Mouse (Mus musculus) liver, embryonic 16.5 days (tissue): ENCODE measurements around the gene Lamc3. TPM values are rescaled to one million over a fixed set of nuclear protein-coding genes. Genes with fewer than 3 reads are reported as not detected.
"Not testable (repeated sequence)": the region's sequence is repeated elsewhere in the genome, so short reads cannot be mapped to it uniquely, and the experiment has no call there.

ENCODE experiments used
- ATAC-seq: fragments of 200-750 bp; cut with Nextera tagmentation; 2 replicates; pipeline ENCODE4 v1.8.0; 2017; ENCODE audit warnings: low read depth, mild to moderate bottlenecking, moderate number of reproducible peaks, moderate library complexity
- H3K27ac ChIP-seq: fragments of 300-500 bp; sonication (generic); 2 replicates; pipeline ENCODE4 v1.5.1; 2014; ENCODE audit warnings: mild to moderate bottlenecking, low read length
- H3K27me3 ChIP-seq: fragments of 300-500 bp; sonication (generic); 2 replicates; pipeline ENCODE4 v1.6.1; 2014; ENCODE audit warnings: low read depth, low read length, mixed read lengths; ENCODE audit not compliant: control insufficient read depth, insufficient read depth
- H3K36me3 ChIP-seq: fragments of 300-500 bp; sonication (generic); 2 replicates; pipeline ENCODE4 v1.6.1; 2014; ENCODE audit warnings: mild to moderate bottlenecking; ENCODE audit not compliant: control insufficient read depth, insufficient read depth
- H3K4me1 ChIP-seq: fragments of 300-500 bp; sonication (generic); 2 replicates; pipeline ENCODE4 v1.6.1; 2014; ENCODE audit warnings: low read depth, low read length, mixed read lengths; ENCODE audit not compliant: control insufficient read depth
- H3K4me2 ChIP-seq: fragments of 300-500 bp; sonication (generic); 2 replicates; pipeline ENCODE4 v1.6.1; 2014; ENCODE audit warnings: low read depth, low read length, mixed read lengths
- H3K4me3 ChIP-seq: fragments of 300-500 bp; sonication (generic); 2 replicates; pipeline ENCODE4 v1.5.1; 2014; ENCODE audit warnings: low read depth, mild to moderate bottlenecking, low read length
- H3K9ac ChIP-seq: fragments of 300-500 bp; sonication (generic); 2 replicates; pipeline ENCODE4 v1.6.1; 2014; ENCODE audit warnings: low read depth, low read length
- H3K9me3 ChIP-seq: fragments of 300-500 bp; sonication (generic); replicated peaks from 2 replicates; pipeline ENCODE4 v1.6.1; 2016; ENCODE audit warnings: low read length; ENCODE audit not compliant: control insufficient read depth
- WGBS: fragments of 180-500 bp; shearing (Covaris S2); extraction: QIAGEN DNeasy Blood & Tissue Kit; methylation state at CpG from one replicate; pipeline ENCODE4 v1.1.7; 2014; ENCODE audit not compliant: insufficient replicate concordance; 5-methylcytosine and 5-hydroxymethylcytosine counted together
- polyA plus RNA-seq: library from polyadenylated mRNA; unstranded; fragments of >200 nt; fragmentation: Nextera tagmentation; extraction: Ambion mirVana; gene quantifications from 2 replicates; pipeline ENCODE4 v1.2.1, GENCODE M21; 2015

The Lamc3 gene
- polyA plus RNA-seq, 1 experiment from 2014 or later = 0.15 TPM

GRCm38 (mm10) chr2:31906407-31906806 is 19.3 kb downstream of the Lamc3 start:
- Histone ChIP-seq H3K9ac (no peak overlapping the region), H3K4me3 (no peak overlapping the region), H3K27ac (no peak overlapping the region), H3K9me3 (no peaks in the 10 kb centered on the region), H3K4me1 (no peaks in the 10 kb centered on the region), H3K36me3 (no peaks in the 10 kb centered on the region), H3K4me2 (no peak overlapping the region), H3K27me3 (no peaks in the 10 kb centered on the region)
- WGBS = 58% methylated on average over 9 of the region's 9 CpGs
- no peak for ATAC-seq

GRCm38 (mm10) chr2:31912575-31912974 is 25.5 kb downstream of the Lamc3 start:
- Histone ChIP-seq H3K27me3 (no peaks in the 10 kb centered on the region), H3K4me3 (no peak overlapping the region), H3K4me1 (no peaks in the 10 kb centered on the region), H3K9me3 (no peaks in the 10 kb centered on the region), H3K27ac (no peak overlapping the region), H3K4me2 (no peak overlapping the region), H3K9ac (no peak overlapping the region), H3K36me3 (no peaks in the 10 kb centered on the region)
- ATAC-seq = no peak
- WGBS = 55% methylated on average over 4 of the region's 4 CpGs

- not testable (repeated sequence) for H3K4me2 ChIP-seq, H3K4me1 ChIP-seq, H3K4me3 ChIP-seq, H3K27me3 ChIP-seq, H3K27ac ChIP-seq, ATAC-seq, H3K9me3 ChIP-seq, H3K36me3 ChIP-seq, H3K9ac ChIP-seq
Measured at GRCm38 (mm10) chr2:31914213-31914612, 27.1 kb downstream of the Lamc3 start.

- no peak overlapping the region for H3K4me3 ChIP-seq
- no peak overlapping the region for H3K27ac ChIP-seq
- H3K9ac ChIP-seq = no peak overlapping the region
- H3K27me3 ChIP-seq = no peaks in the 10 kb centered on the region
- H3K36me3 ChIP-seq = no peaks in the 10 kb centered on the region
- H3K9me3 ChIP-seq = no peaks in the 10 kb centered on the region
- ATAC-seq = no peak
- H3K4me1 ChIP-seq = no peaks in the 10 kb centered on the region
- H3K4me2 ChIP-seq = no peak overlapping the region
- WGBS = 19% methylated on average over 4 of the region's 4 CpGs
Measured at GRCm38 (mm10) chr2:31915112-31915511, 28.0 kb downstream of the Lamc3 start.

GRCm38 (mm10) chr2:31917636-31918035 is 30.5 kb downstream of the Lamc3 start:
- Histone ChIP-seq H3K4me2 (no peak overlapping the region), H3K36me3 (no peaks in the 10 kb centered on the region), H3K27me3 (no peaks in the 10 kb centered on the region; the same call in 1 of the 2 replicates), H3K9ac (no peak overlapping the region), H3K4me3 (no peak overlapping the region), H3K27ac (no peak overlapping the region), H3K9me3 (no peaks in the 10 kb centered on the region), H3K4me1 (no peaks in the 10 kb centered on the region)
- 22% methylated on average over 4 of the region's 4 CpGs for WGBS
- ATAC-seq = no peak

GRCm38 (mm10) chr2:31923645-31924044 is 36.6 kb downstream of the Lamc3 start:
- Histone ChIP-seq H3K4me2 (no peak overlapping the region), H3K9ac (no peak overlapping the region), H3K27ac (no peak overlapping the region), H3K36me3 (no peaks in the 10 kb centered on the region), H3K4me1 (no peaks in the 10 kb centered on the region), H3K9me3 (no peaks in the 10 kb centered on the region), H3K27me3 (no peaks in the 10 kb centered on the region; the same call in 1 of the 2 replicates), H3K4me3 (no peak overlapping the region)
- 52% methylated on average over 4 of the region's 4 CpGs for WGBS
- no peak for ATAC-seq

GRCm38 (mm10) chr2:31924811-31925210 is 37.7 kb downstream of the Lamc3 start:
- Histone ChIP-seq H3K9ac (no peak overlapping the region), H3K9me3 (no peaks in the 10 kb centered on the region), H3K4me1 (no peaks in the 10 kb centered on the region), H3K4me2 (no peak overlapping the region), H3K27me3 (no peaks in the 10 kb centered on the region; the same call in 1 of the 2 replicates), H3K36me3 (no peaks in the 10 kb centered on the region), H3K4me3 (no peak overlapping the region), H3K27ac (no peak overlapping the region)
- ATAC-seq = no peak
- 22% methylated on average over 9 of the region's 9 CpGs for WGBS

GRCm38 (mm10) chr2:31925936-31926335 is 38.8 kb downstream of the Lamc3 start:
- Histone ChIP-seq H3K4me3 (no peak overlapping the region), H3K9me3 (no peaks in the 10 kb centered on the region), H3K27ac (no peak overlapping the region), H3K27me3 (no peaks in the 10 kb centered on the region; the same call in 1 of the 2 replicates), H3K9ac (no peak overlapping the region), H3K36me3 (no peaks in the 10 kb centered on the region), H3K4me2 (no peak overlapping the region), H3K4me1 (no peaks in the 10 kb centered on the region)
- 41% methylated on average over 4 of the region's 4 CpGs for WGBS
- ATAC-seq = no peak

GRCm38 (mm10) chr2:31929664-31930063 is 42.6 kb downstream of the Lamc3 start:
- Histone ChIP-seq H3K27me3 (no peaks in the 10 kb centered on the region), H3K4me2 (no peak overlapping the region), H3K9me3 (no peaks in the 10 kb centered on the region), H3K27ac (no peak overlapping the region), H3K36me3 (no peaks in the 10 kb centered on the region), H3K9ac (no peak overlapping the region), H3K4me1 (no peaks in the 10 kb centered on the region), H3K4me3 (no peak overlapping the region)
- 36% methylated on average over 3 of the region's 3 CpGs for WGBS
- ATAC-seq = no peak

GRCm38 (mm10) chr2:31934551-31934950 is 47.5 kb downstream of the Lamc3 start:
- Histone ChIP-seq H3K4me1 (no peaks in the 10 kb centered on the region), H3K27ac (no peak overlapping the region), H3K27me3 (no peaks in the 10 kb centered on the region), H3K36me3 (no peaks in the 10 kb centered on the region), H3K9me3 (no peaks in the 10 kb centered on the region), H3K4me2 (no peak overlapping the region), H3K4me3 (no peak overlapping the region), H3K9ac (no peak overlapping the region)
- ATAC-seq = no peak
- WGBS = 60% methylated on average over 4 of the region's 4 CpGs
